Mouse (Mus musculus): ENCODE measurements around the gene Mmab. TPM values are rescaled to one million over a fixed set of nuclear protein-coding genes. Genes with fewer than 3 reads are reported as not detected.

Gene Mmab
- polyA plus RNA-seq, 1 experiment from 2014 or later: 19.7 TPM

- no peaks in the 10 kb centered on the region for H3K36me3 ChIP-seq
- no peaks in the 10 kb centered on the region for H3K9me3 ChIP-seq (replicated peaks)
- no peak overlapping the region for H3K4me3 ChIP-seq
- no peaks in the 10 kb centered on the region for H3K27me3 ChIP-seq
- H3K4me1 ChIP-seq (replicated peaks): peaks cover 27% of the 10 kb centered on the region
- no peak for ATAC-seq (replicated peaks; ENCODE audit: insufficient number of reproducible peaks, insufficient read depth, low FRiP score, low read depth)
- no peak overlapping the region for H3K27ac ChIP-seq
- 71% methylated on average over 7 of the region's 7 CpGs for WGBS
- no peak overlapping the region for H3K9ac ChIP-seq
- no peak overlapping the region for H3K4me2 ChIP-seq
Observed at GRCm38 (mm10) chr5:114465641-114466040, 21.8 kb upstream of the Mmab start.

- H3K4me1 ChIP-seq (replicated peaks): peaks cover 27% of the 10 kb centered on the region
- no peak overlapping the region for H3K4me2 ChIP-seq
- H3K9me3 ChIP-seq (replicated peaks): no peaks in the 10 kb centered on the region
- no peaks in the 10 kb centered on the region for H3K36me3 ChIP-seq
- no peak overlapping the region for H3K27ac ChIP-seq
- peaks cover 9% of the 10 kb centered on the region for H3K27me3 ChIP-seq
- H3K9ac ChIP-seq: no peak overlapping the region
- WGBS: 77% methylated on average over 2 of the region's 2 CpGs
- no peak overlapping the region for H3K4me3 ChIP-seq
- no peak for ATAC-seq (replicated peaks; ENCODE audit: insufficient number of reproducible peaks, insufficient read depth, low FRiP score, low read depth)
Observed at GRCm38 (mm10) chr5:114464561-114464960, 20.7 kb upstream of the Mmab start.

GRCm38 (mm10) chr5:114462067-114463040 is 18.5 kb upstream of the Mmab start:
- H3K9ac ChIP-seq: no peak overlapping the region
- no peak overlapping the region for H3K4me2 ChIP-seq
- H3K27me3 ChIP-seq: peaks cover 17% of the 10 kb centered on the region
- peaks cover 26% of the 10 kb centered on the region for H3K4me1 ChIP-seq (replicated peaks)
- 77% methylated on average over 24 of the region's 24 CpGs for WGBS
- ATAC-seq (replicated peaks; ENCODE audit: insufficient number of reproducible peaks, insufficient read depth, low FRiP score, low read depth): no peak
- no peaks in the 10 kb centered on the region for H3K36me3 ChIP-seq
- no peaks in the 10 kb centered on the region for H3K9me3 ChIP-seq (replicated peaks)
- no peak overlapping the region for H3K4me3 ChIP-seq
- H3K27ac ChIP-seq: no peak overlapping the region

GRCm38 (mm10) chr5:114461238-114461637 is 17.4 kb upstream of the Mmab start:
- no peak overlapping the region for H3K4me3 ChIP-seq

GRCm38 (mm10) chr5:114456995-114457605 is 13.2 kb upstream of the Mmab start:
- H3K4me3 ChIP-seq: no peak overlapping the region
- peaks cover 14% of the 10 kb centered on the region for H3K4me1 ChIP-seq (replicated peaks)
- 48% methylated on average over 16 of the region's 16 CpGs for WGBS
- H3K9ac ChIP-seq: no peak overlapping the region
- 0 out of 2 replicates have a peak overlapping the region, but pooled peaks have one; percentile 34 for H3K27ac ChIP-seq
- H3K4me2 ChIP-seq: peak overlapping the region; percentile 42; the same call in 1 of the 2 replicates
- no peaks in the 10 kb centered on the region for H3K9me3 ChIP-seq (replicated peaks)
- no peak for ATAC-seq (replicated peaks; ENCODE audit: insufficient number of reproducible peaks, insufficient read depth, low FRiP score, low read depth)
- peaks cover 17% of the 10 kb centered on the region for H3K27me3 ChIP-seq
- no peaks in the 10 kb centered on the region for H3K36me3 ChIP-seq

More at GRCm38 (mm10) chr5:114461238-114461637, 17.4 kb upstream of the Mmab start:
- Histone ChIP-seq H3K27me3 (peaks cover 17% of the 10 kb centered on the region), H3K4me1 (replicated peaks) (peaks cover 18% of the 10 kb centered on the region), H3K9ac (no peak overlapping the region), H3K9me3 (replicated peaks) (no peaks in the 10 kb centered on the region), H3K27ac (no peak overlapping the region), H3K36me3 (no peaks in the 10 kb centered on the region), H3K4me2 (no peak overlapping the region)
- WGBS: 7% methylated on average over 7 of the region's 7 CpGs
- ATAC-seq (replicated peaks; ENCODE audit: insufficient number of reproducible peaks, insufficient read depth, low FRiP score, low read depth): peak; percentile 16; the same call in 1 of the 2 replicates

GRCm38 (mm10) chr5:114456287-114456686 is 12.4 kb upstream of the Mmab start:
- H3K4me3 ChIP-seq: no peak overlapping the region
- no peak overlapping the region for H3K27ac ChIP-seq
- no peaks in the 10 kb centered on the region for H3K36me3 ChIP-seq
- no peak overlapping the region for H3K9ac ChIP-seq
- no peak for ATAC-seq (replicated peaks; ENCODE audit: insufficient number of reproducible peaks, insufficient read depth, low FRiP score, low read depth)
- H3K4me1 ChIP-seq (replicated peaks): peaks cover 10% of the 10 kb centered on the region
- WGBS: 82% methylated on average over 9 of the region's 9 CpGs
- no peaks in the 10 kb centered on the region for H3K9me3 ChIP-seq (replicated peaks)
- no peak overlapping the region for H3K4me2 ChIP-seq
- peaks cover 17% of the 10 kb centered on the region for H3K27me3 ChIP-seq

GRCm38 (mm10) chr5:114449011-114449410 is 5.2 kb upstream of the Mmab start:
- H3K27me3 ChIP-seq: no peaks in the 10 kb centered on the region
- peaks cover 8% of the 10 kb centered on the region for H3K4me1 ChIP-seq (replicated peaks)
- H3K4me2 ChIP-seq: no peak overlapping the region
- ATAC-seq (replicated peaks; ENCODE audit: insufficient number of reproducible peaks, insufficient read depth, low FRiP score, low read depth): no peak
- 86% methylated on average over 4 of the region's 4 CpGs for WGBS
- no peak overlapping the region for H3K4me3 ChIP-seq
- H3K9ac ChIP-seq: no peak overlapping the region
- 0 out of 2 replicates have a peak, but pooled peaks cover 4% of the 10 kb centered on the region for H3K36me3 ChIP-seq
- H3K27ac ChIP-seq: no peak overlapping the region
- H3K9me3 ChIP-seq (replicated peaks): no peaks in the 10 kb centered on the region

- no peaks in the 10 kb centered on the region for H3K9me3 ChIP-seq (replicated peaks)
- H3K4me3 ChIP-seq: peak overlapping the region; percentile 90
- H3K4me2 ChIP-seq: peak overlapping the region; percentile 90
- no peaks in the 10 kb centered on the region for H3K27me3 ChIP-seq
- peak overlapping the region; percentile 48; the same call in 1 of the 2 replicates for H3K27ac ChIP-seq
- WGBS: under 1% methylated on average over 21 of the region's 21 CpGs
- H3K9ac ChIP-seq: peak overlapping the region; percentile 84
- peaks cover 12% of the 10 kb centered on the region for H3K4me1 ChIP-seq (replicated peaks)
- H3K36me3 ChIP-seq: 0 out of 2 replicates have a peak, but pooled peaks cover 4% of the 10 kb centered on the region
- ATAC-seq (replicated peaks; ENCODE audit: insufficient number of reproducible peaks, insufficient read depth, low FRiP score, low read depth): no peak
Observed at GRCm38 (mm10) chr5:114444368-114444692, 470 bp upstream of the Mmab start.

- Histone ChIP-seq H3K4me3 (no peak overlapping the region), H3K27ac (no peak overlapping the region), H3K27me3 (no peaks in the 10 kb centered on the region), H3K9me3 (replicated peaks) (no peaks in the 10 kb centered on the region), H3K36me3 (peaks cover 11% of the 10 kb centered on the region; the same call in 1 of the 2 replicates), H3K4me1 (replicated peaks) (no peaks in the 10 kb centered on the region), H3K9ac (no peak overlapping the region), H3K4me2 (no peak overlapping the region)
- ATAC-seq (replicated peaks; ENCODE audit: insufficient number of reproducible peaks, insufficient read depth, low FRiP score, low read depth): no peak
- 84% methylated on average over 14 of the region's 14 CpGs for WGBS
Observed at GRCm38 (mm10) chr5:114435588-114435987, 8.3 kb downstream of the Mmab start.

- WGBS: 85% methylated on average over 8 of the region's 8 CpGs
- Histone ChIP-seq H3K36me3 (peaks cover 11% of the 10 kb centered on the region; the same call in 1 of the 2 replicates), H3K9ac (no peak overlapping the region), H3K27ac (no peak overlapping the region), H3K4me1 (replicated peaks) (no peaks in the 10 kb centered on the region), H3K4me3 (no peak overlapping the region), H3K27me3 (no peaks in the 10 kb centered on the region), H3K9me3 (replicated peaks) (no peaks in the 10 kb centered on the region), H3K4me2 (no peak overlapping the region)
- no peak for ATAC-seq (replicated peaks; ENCODE audit: insufficient number of reproducible peaks, insufficient read depth, low FRiP score, low read depth)
Observed at GRCm38 (mm10) chr5:114434359-114434758, 9.5 kb downstream of the Mmab start.

GRCm38 (mm10) chr5:114429781-114430180 is 14.1 kb downstream of the Mmab start:
- WGBS: 85% methylated on average over 7 of the region's 7 CpGs
- no peak for ATAC-seq (replicated peaks; ENCODE audit: insufficient number of reproducible peaks, insufficient read depth, low FRiP score, low read depth)
- H3K4me1 ChIP-seq (replicated peaks): no peaks in the 10 kb centered on the region

More at GRCm38 (mm10) chr5:114429781-114430180, 14.1 kb downstream of the Mmab start:
- Histone ChIP-seq H3K4me2 (no peak overlapping the region), H3K27ac (no peak overlapping the region), H3K9ac (no peak overlapping the region), H3K36me3 (no peaks in the 10 kb centered on the region), H3K27me3 (no peaks in the 10 kb centered on the region), H3K4me3 (no peak overlapping the region), H3K9me3 (replicated peaks) (no peaks in the 10 kb centered on the region)

All from heart, embryonic 15.5 days (tissue).